Mouse (Mus musculus) forebrain, postnatal 0 days (tissue): ENCODE data around the gene Nova2. TPM values are rescaled to one million over a fixed set of nuclear protein-coding genes. Genes with fewer than 3 reads are reported as not detected.

Source experiments
- ATAC-seq: fragments of 200-750 bp; cut with Nextera tagmentation; 2 replicates; pipeline ENCODE4 v1.8.0; 2017; ENCODE audit warnings: mild to moderate bottlenecking, moderate library complexity
- DNase-seq: peaks from one replicate; pipeline ENCODE4 v3.0.0-alpha.2; 2015
- H3K27ac ChIP-seq: fragments of 300-500 bp; sonication (generic); 2 replicates; pipeline ENCODE4 v1.5.1; 2014; ENCODE audit warnings: low read depth, mild to moderate bottlenecking, antibody characterized with exemption, low read length, moderate library complexity, mixed read lengths
- H3K27me3 ChIP-seq: fragments of 300-500 bp; sonication (generic); 2 replicates; pipeline ENCODE4 v1.6.1; 2014; ENCODE audit warnings: mild to moderate bottlenecking, low read length, mixed read lengths; ENCODE audit not compliant: insufficient read depth
- H3K36me3 ChIP-seq: fragments of 300-500 bp; sonication (generic); 2 replicates; pipeline ENCODE4 v1.6.1; 2014; ENCODE audit warnings: mild to moderate bottlenecking, moderate library complexity; ENCODE audit not compliant: insufficient read depth
- H3K4me1 ChIP-seq: fragments of 300-500 bp; sonication (generic); 2 replicates; pipeline ENCODE4 v1.6.1; 2014; ENCODE audit warnings: antibody characterized with exemption; ENCODE audit not compliant: insufficient read depth
- H3K4me2 ChIP-seq: fragments of 300-500 bp; sonication (generic); 2 replicates; pipeline ENCODE4 v1.6.1; 2014; ENCODE audit warnings: low read depth, mild to moderate bottlenecking, moderate library complexity
- H3K4me3 ChIP-seq: fragments of 300-500 bp; sonication (generic); 2 replicates; pipeline ENCODE4 v1.5.1; 2014; ENCODE audit warnings: low read depth, low read length, mixed read lengths
- H3K9ac ChIP-seq: fragments of 300-500 bp; sonication (generic); 2 replicates; pipeline ENCODE4 v1.6.1; 2014; ENCODE audit warnings: mild to moderate bottlenecking
- H3K9me3 ChIP-seq: fragments of 300-500 bp; sonication (generic); 2 replicates; pipeline ENCODE4 v1.6.1; 2016; ENCODE audit warnings: low read length
- CTCF ChIP-seq: sonication (generic); IDR thresholded peaks from 2 replicates; pipeline ENCODE4 v1.5.1; 2016; ENCODE audit warnings: antibody characterized with exemption, control low read depth, low read depth
- WGBS: fragments of 180-500 bp; shearing (Covaris S2); extraction: QIAGEN DNeasy Blood & Tissue Kit; methylation state at CpG from one replicate; pipeline ENCODE4 v1.1.7; 2014; 5-methylcytosine and 5-hydroxymethylcytosine counted together
- polyA plus RNA-seq: library from polyadenylated mRNA; unstranded; fragments of >200 nt; fragmentation: Nextera tagmentation; extraction: Ambion mirVana; gene quantifications from 2 replicates; pipeline ENCODE4 v1.2.1, GENCODE M21; 2015
- total RNA-seq: library from RNA; depleted of rRNA; stranded (reverse); fragments of >200 nt; gene quantifications from 2 replicates; pipeline ENCODE4 v1.2.3, GENCODE M21; 2014

Gene Nova2
- total and polyA plus RNA-seq, 2 experiments from 2014 or later = 11.4 to 19.5 TPM

GRCm38 (mm10) chr7:18991660-18992293 is 66.1 kb downstream of the Nova2 start:
- H3K27me3 ChIP-seq = no peaks in the 10 kb centered on the region
- WGBS = under 1% methylated on average over 50 of the region's 59 CpGs
- TF ChIP-seq CTCF = no peak
- peak overlapping the region; percentile 83 for H3K4me2 ChIP-seq
- no peaks in the 10 kb centered on the region for H3K9me3 ChIP-seq
- no peaks in the 10 kb centered on the region for H3K36me3 ChIP-seq
- ATAC-seq = no peak
- DNase-seq = no peak
- H3K27ac ChIP-seq = peak overlapping the region; percentile 71
- H3K4me1 ChIP-seq = peaks cover 8% of the 10 kb centered on the region
- peak overlapping the region; percentile 67 for H3K4me3 ChIP-seq
- H3K9ac ChIP-seq = peak overlapping the region; percentile 60

GRCm38 (mm10) chr7:18992294-18992675 is 66.6 kb downstream of the Nova2 start:
- Histone ChIP-seq H3K27ac (peak overlapping the region; percentile 21; the same call in 1 of the 2 replicates), H3K4me3 (peak overlapping the region; percentile 67)
- WGBS = 6% methylated on average over 31 of the region's 31 CpGs

GRCm38 (mm10) chr7:18993036-18993435 is 67.3 kb downstream of the Nova2 start:
- no peak for TF ChIP-seq CTCF
- Histone ChIP-seq H3K4me3 (no peak overlapping the region), H3K4me1 (peaks cover 8% of the 10 kb centered on the region), H3K36me3 (no peaks in the 10 kb centered on the region), H3K9me3 (no peaks in the 10 kb centered on the region), H3K27ac (no peak overlapping the region), H3K9ac (no peak overlapping the region; the same call in 1 of the 2 replicates), H3K4me2 (peak overlapping the region; percentile 83), H3K27me3 (no peaks in the 10 kb centered on the region)
- WGBS = 85% methylated on average over 5 of the region's 5 CpGs
- no peak for DNase-seq
- ATAC-seq = no peak

More at GRCm38 (mm10) chr7:18992294-18992675, 66.6 kb downstream of the Nova2 start:
- Histone ChIP-seq H3K9ac (peak overlapping the region; percentile 60), H3K9me3 (no peaks in the 10 kb centered on the region), H3K27me3 (no peaks in the 10 kb centered on the region), H3K4me1 (peaks cover 8% of the 10 kb centered on the region), H3K36me3 (no peaks in the 10 kb centered on the region), H3K4me2 (peak overlapping the region; percentile 83)
- TF ChIP-seq CTCF = no peak
- no peak for ATAC-seq
- no peak for DNase-seq

DNA sequence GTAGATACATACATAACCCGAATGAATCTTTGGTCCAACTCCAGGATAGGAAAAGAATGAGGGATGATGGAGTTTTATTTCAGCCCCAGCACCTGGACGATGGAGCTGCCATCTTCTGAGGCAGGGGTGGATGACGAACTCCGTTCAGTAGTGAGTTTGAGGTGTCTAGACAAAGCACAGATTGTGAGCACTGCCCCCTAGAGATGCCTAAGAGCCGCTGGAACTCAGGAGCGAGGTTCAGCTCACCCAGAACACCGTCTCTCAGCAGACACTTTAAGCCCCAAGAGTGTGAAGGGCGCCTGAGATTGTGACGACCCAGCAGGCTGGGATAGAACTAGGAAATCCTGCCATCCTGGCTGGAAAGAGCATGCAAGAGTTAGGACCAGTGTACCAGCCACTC is 73.1 kb downstream of the Nova2 start:
- Histone ChIP-seq H3K4me1 (peaks cover 4% of the 10 kb centered on the region; the same call in 1 of the 2 replicates), H3K27ac (no peak overlapping the region), H3K9me3 (no peaks in the 10 kb centered on the region), H3K27me3 (no peaks in the 10 kb centered on the region), H3K4me2 (no peak overlapping the region), H3K4me3 (no peak overlapping the region), H3K36me3 (no peaks in the 10 kb centered on the region; the same call in 1 of the 2 replicates), H3K9ac (no peak overlapping the region)
- ATAC-seq = no peak
- 29% methylated on average over 9 of the region's 9 CpGs for WGBS
- no peak for DNase-seq
- TF ChIP-seq CTCF = peak; percentile 40

DNA sequence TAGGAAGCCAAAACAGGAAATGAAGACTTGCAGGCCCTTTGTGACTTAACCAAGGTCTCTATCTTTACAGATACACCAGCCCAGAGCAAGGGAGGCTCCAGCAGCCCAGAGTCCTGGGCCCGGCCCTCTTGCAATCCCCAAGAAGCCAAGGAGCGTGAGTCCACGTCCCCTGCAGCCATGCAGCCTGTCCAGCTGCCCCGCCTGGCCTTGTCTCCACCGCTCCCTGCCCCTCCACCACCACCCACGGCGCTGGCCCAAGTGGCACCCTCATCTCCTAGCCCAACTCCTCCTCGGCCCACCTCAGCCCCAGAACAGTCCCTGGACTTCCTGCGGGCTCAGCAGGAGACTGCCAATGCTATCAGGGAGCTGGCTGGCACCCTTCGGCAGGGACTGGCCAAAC is 74.7 kb downstream of the Nova2 start:
- no peak for DNase-seq
- no peak overlapping the region for H3K9ac ChIP-seq

DNA sequence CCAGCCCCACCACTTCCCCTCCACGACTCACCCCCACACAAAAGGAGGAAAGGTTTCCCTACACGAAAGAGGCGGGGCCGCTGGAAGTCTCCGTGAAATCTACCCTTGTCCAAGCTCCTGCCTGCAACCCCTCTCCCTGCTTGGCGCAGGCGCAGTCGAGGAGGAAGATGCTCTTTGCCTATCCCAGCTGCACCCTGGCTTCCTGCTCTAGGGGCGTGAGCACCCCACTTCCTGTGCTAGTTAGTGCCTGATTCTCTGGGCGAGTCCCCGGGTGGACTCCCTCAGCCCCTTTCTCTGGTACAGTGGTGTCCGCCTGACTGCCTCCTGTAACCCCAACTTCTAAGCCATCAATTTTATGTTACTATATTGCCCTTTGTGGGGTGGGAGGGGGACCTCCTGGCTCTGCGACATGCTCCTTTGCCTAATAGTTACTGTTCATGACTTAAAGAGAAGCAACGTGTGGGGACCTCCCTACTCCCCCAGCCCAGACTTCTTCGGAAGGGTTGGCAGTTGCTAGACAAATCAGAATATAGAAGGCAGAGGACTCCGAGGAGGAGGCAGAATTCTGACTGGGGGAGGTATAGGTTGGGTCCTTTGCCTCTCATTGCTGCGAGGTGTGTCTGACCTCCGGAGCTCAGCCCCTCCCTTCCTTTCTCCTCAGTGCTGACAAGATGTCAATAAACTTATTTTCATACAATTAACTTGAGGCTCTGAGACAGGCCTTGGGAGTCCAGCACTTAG is 75.5 kb downstream of the Nova2 start:
- H3K4me3 ChIP-seq = no peak overlapping the region
- no peak for DNase-seq
- H3K4me1 ChIP-seq = peaks cover 19% of the 10 kb centered on the region
- H3K27me3 ChIP-seq = no peaks in the 10 kb centered on the region
- H3K9ac ChIP-seq = no peak overlapping the region
- H3K4me2 ChIP-seq = 0 out of 2 replicates have a peak overlapping the region, but pooled peaks have one; percentile 10
- peaks cover 11% of the 10 kb centered on the region for H3K36me3 ChIP-seq
- no peaks in the 10 kb centered on the region for H3K9me3 ChIP-seq
- WGBS = 50% methylated on average over 17 of the region's 18 CpGs
- H3K27ac ChIP-seq = no peak overlapping the region
- no peak for ATAC-seq
- no peak for TF ChIP-seq CTCF

More for the DNA sequence above, 74.7 kb downstream of the Nova2 start:
- Histone ChIP-seq H3K9me3 (no peaks in the 10 kb centered on the region), H3K4me2 (0 out of 2 replicates have a peak overlapping the region, but pooled peaks have one; percentile 10), H3K27ac (no peak overlapping the region), H3K4me3 (no peak overlapping the region), H3K4me1 (peaks cover 12% of the 10 kb centered on the region), H3K27me3 (no peaks in the 10 kb centered on the region), H3K36me3 (peaks cover 3% of the 10 kb centered on the region)
- no peak for ATAC-seq
- TF ChIP-seq CTCF = no peak
- WGBS = 70% methylated on average over 10 of the region's 10 CpGs

GRCm38 (mm10) chr7:19001807-19002085 is 76.1 kb downstream of the Nova2 start:
- Histone ChIP-seq H3K27ac (0 out of 2 replicates have a peak overlapping the region, but pooled peaks have one; percentile 67), H3K9ac (no peak overlapping the region)

More at GRCm38 (mm10) chr7:19001807-19002085, 76.1 kb downstream of the Nova2 start:
- 80% methylated on average over 3 of the region's 3 CpGs for WGBS
- no peak for ATAC-seq
- Histone ChIP-seq H3K4me2 (no peak overlapping the region), H3K27me3 (no peaks in the 10 kb centered on the region), H3K4me1 (peaks cover 20% of the 10 kb centered on the region), H3K4me3 (no peak overlapping the region), H3K9me3 (no peaks in the 10 kb centered on the region), H3K36me3 (peaks cover 11% of the 10 kb centered on the region)
- DNase-seq = no peak
- no peak for TF ChIP-seq CTCF
